Mouse (Mus musculus) thymus, adult 2 months (tissue): ENCODE measurements around the gene Eif4h.

Source experiments
- CTCF ChIP-seq: fragments of 200-500 bp; IDR thresholded peaks from 2 replicates; pipeline ENCODE4 v1.5.1; 2012; ENCODE audit warnings: mild to moderate bottlenecking, control low read depth, low read length, moderate library complexity, borderline replicate concordance; ENCODE audit not compliant: control insufficient read depth, poor library complexity, insufficient read depth; ENCODE audit errors: extremely low read depth
- POLR2A ChIP-seq: fragments of 200-500 bp; IDR thresholded peaks from 2 replicates; pipeline ENCODE4 v1.6.1; 2012; ENCODE audit warnings: mild to moderate bottlenecking, low read length, control low read depth, moderate library complexity; ENCODE audit not compliant: control insufficient read depth, poor library complexity, insufficient read depth; ENCODE audit errors: extremely low read depth

GRCm38 (mm10) chr5:134571730-134572507, 67.4 kb downstream of the Eif4h start:
- TF ChIP-seq POLR2A (no peak), CTCF (no peak)
